Mouse (Mus musculus) kidney, embryonic 15.5 days (tissue): ENCODE results near the gene Tnnc2. TPM values are rescaled to one million over a fixed set of nuclear protein-coding genes. Genes with fewer than 3 reads are reported as not detected.

Experiments
- ATAC-seq: fragments of 200-750 bp; cut with Nextera tagmentation; replicated peaks from 2 replicates; pipeline ENCODE4 v1.8.0; 2017; ENCODE audit warnings: moderate TSS enrichment; ENCODE audit not compliant: low FRiP score
- H3K27ac ChIP-seq: fragments of 300-500 bp; sonication (generic); 2 replicates; pipeline ENCODE4 v1.5.1; 2015; ENCODE audit warnings: mild to moderate bottlenecking, inconsistent platforms
- H3K27me3 ChIP-seq: fragments of 300-500 bp; sonication (generic); 2 replicates; pipeline ENCODE4 v1.6.1; 2015; ENCODE audit warnings: inconsistent platforms
- H3K36me3 ChIP-seq: fragments of 300-500 bp; sonication (generic); 2 replicates; pipeline ENCODE4 v1.6.1; 2015; ENCODE audit warnings: inconsistent platforms
- H3K4me1 ChIP-seq: fragments of 300-500 bp; sonication (generic); 2 replicates; pipeline ENCODE4 v1.6.1; 2015; ENCODE audit warnings: inconsistent platforms
- H3K4me2 ChIP-seq: fragments of 300-500 bp; sonication (generic); 2 replicates; pipeline ENCODE4 v1.6.1; 2015; ENCODE audit warnings: moderate library complexity, mild to moderate bottlenecking, inconsistent platforms
- H3K4me3 ChIP-seq: fragments of 300-500 bp; sonication (generic); replicated peaks from 2 replicates; pipeline ENCODE4 v1.5.1; 2015; ENCODE audit warnings: mild to moderate bottlenecking, inconsistent platforms
- H3K9ac ChIP-seq: fragments of 300-500 bp; sonication (generic); 2 replicates; pipeline ENCODE4 v1.6.1; 2015; ENCODE audit warnings: mild to moderate bottlenecking, inconsistent platforms
- H3K9me3 ChIP-seq: fragments of 300-500 bp; sonication (generic); replicated peaks from 2 replicates; pipeline ENCODE4 v1.6.1; 2016; ENCODE audit warnings: inconsistent platforms
- WGBS: fragments of 180-500 bp; shearing (Covaris S2); methylation state at CpG from one replicate; pipeline ENCODE4 v1.1.7; 2015; ENCODE audit warnings: mixed read lengths; 5-methylcytosine and 5-hydroxymethylcytosine counted together
- polyA plus RNA-seq: library from polyadenylated mRNA; unstranded; fragments of >200 nt; fragmentation: Nextera tagmentation; extraction: Ambion mirVana; gene quantifications from 2 replicates; pipeline ENCODE4 v1.2.1, GENCODE M21; 2015

Gene Tnnc2
- polyA plus RNA-seq, 1 experiment from 2014 or later: 40.1 TPM

- Histone ChIP-seq H3K27ac (no peak overlapping the region), H3K4me2 (no peak overlapping the region), H3K4me1 (0 out of 2 replicates have a peak, but pooled peaks cover 1% of the 10 kb centered on the region), H3K4me3 (no peak overlapping the region), H3K36me3 (peaks cover 89% of the 10 kb centered on the region), H3K9ac (no peak overlapping the region), H3K27me3 (no peaks in the 10 kb centered on the region), H3K9me3 (no peaks in the 10 kb centered on the region)
- ATAC-seq: no peak
- WGBS: 83% methylated on average over 2 of the region's 2 CpGs
These were observed 14.0 kb upstream of the Tnnc2 start for GRCm38 (mm10) chr2:164793772-164794171.

- Histone ChIP-seq H3K27me3 (no peaks in the 10 kb centered on the region), H3K9me3 (no peaks in the 10 kb centered on the region), H3K4me3 (no peak overlapping the region), H3K4me1 (peaks cover 7% of the 10 kb centered on the region; the same call in 1 of the 2 replicates), H3K36me3 (peaks cover 89% of the 10 kb centered on the region), H3K4me2 (no peak overlapping the region), H3K9ac (no peak overlapping the region), H3K27ac (no peak overlapping the region)
- no peak for ATAC-seq
- WGBS: 81% methylated on average over 3 of the region's 3 CpGs
These were observed 13.5 kb upstream of the Tnnc2 start for GRCm38 (mm10) chr2:164793236-164793635.

GRCm38 (mm10) chr2:164792400-164793190, 12.8 kb upstream of the Tnnc2 start:
- Histone ChIP-seq H3K4me3 (no peak overlapping the region), H3K4me1 (peaks cover 11% of the 10 kb centered on the region; the same call in 1 of the 2 replicates), H3K4me2 (no peak overlapping the region), H3K27ac (no peak overlapping the region), H3K9me3 (no peaks in the 10 kb centered on the region), H3K27me3 (no peaks in the 10 kb centered on the region), H3K9ac (no peak overlapping the region), H3K36me3 (peaks cover 84% of the 10 kb centered on the region)
- no peak for ATAC-seq
- 91% methylated on average over 12 of the region's 12 CpGs for WGBS

DNA sequence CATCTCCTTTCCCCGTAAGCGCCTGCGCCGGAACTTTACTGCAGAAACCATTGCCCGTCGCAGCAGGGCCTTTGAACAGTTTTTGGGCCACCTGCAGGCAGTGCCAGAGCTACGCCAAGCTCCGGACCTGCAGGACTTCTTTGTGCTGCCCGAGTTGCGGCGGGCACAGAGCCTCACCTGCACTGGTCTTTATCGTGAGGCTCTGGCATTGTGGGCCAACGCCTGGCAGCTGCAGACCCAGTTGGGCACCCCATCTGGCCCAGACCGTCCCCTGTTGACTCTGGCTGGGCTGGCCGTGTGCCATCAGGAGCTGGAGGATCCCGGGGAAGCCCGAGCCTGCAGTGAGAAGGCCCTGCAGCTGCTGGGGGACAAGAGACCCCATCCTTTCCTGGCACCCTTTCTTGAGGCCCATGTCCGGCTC, 12.1 kb upstream of the Tnnc2 start:
- no peaks in the 10 kb centered on the region for H3K27me3 ChIP-seq
- H3K36me3 ChIP-seq: peaks cover 76% of the 10 kb centered on the region
- no peak for ATAC-seq
- H3K27ac ChIP-seq: no peak overlapping the region
- H3K9ac ChIP-seq: no peak overlapping the region
- peaks cover 18% of the 10 kb centered on the region for H3K4me1 ChIP-seq
- H3K4me2 ChIP-seq: no peak overlapping the region
- no peak overlapping the region for H3K4me3 ChIP-seq
- H3K9me3 ChIP-seq: no peaks in the 10 kb centered on the region
- 96% methylated on average over 18 of the region's 18 CpGs for WGBS

- no peaks in the 10 kb centered on the region for H3K9me3 ChIP-seq
- peaks cover 28% of the 10 kb centered on the region for H3K4me1 ChIP-seq
- ATAC-seq: no peak
- H3K36me3 ChIP-seq: peaks cover 63% of the 10 kb centered on the region
- H3K4me3 ChIP-seq: no peak overlapping the region
- WGBS: 77% methylated on average over 4 of the region's 4 CpGs
- no peaks in the 10 kb centered on the region for H3K27me3 ChIP-seq
- no peak overlapping the region for H3K27ac ChIP-seq
- H3K4me2 ChIP-seq: no peak overlapping the region
- H3K9ac ChIP-seq: no peak overlapping the region
These were observed 10.7 kb upstream of the Tnnc2 start for GRCm38 (mm10) chr2:164790451-164790850.

DNA sequence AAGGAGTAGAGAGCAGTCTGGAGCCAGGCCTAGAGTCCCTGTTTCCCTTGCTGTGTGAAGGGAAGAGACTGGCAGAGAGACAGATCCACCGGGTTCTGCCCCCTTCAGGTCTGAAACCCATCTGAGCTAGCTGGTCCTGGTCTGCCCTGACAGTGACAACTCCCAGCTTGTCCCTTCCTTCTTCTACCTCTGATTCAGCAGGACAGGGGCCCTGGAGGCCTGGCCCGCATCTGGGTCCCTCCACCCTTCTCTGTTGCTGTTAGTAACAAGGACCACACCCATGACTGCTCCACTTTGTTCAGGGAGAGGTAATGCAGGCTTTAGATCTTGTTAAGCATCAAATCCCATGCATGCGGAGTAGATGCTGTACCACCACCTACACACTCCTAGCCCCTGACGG, 8.6 kb upstream of the Tnnc2 start:
- no peaks in the 10 kb centered on the region for H3K9me3 ChIP-seq
- H3K9ac ChIP-seq: no peak overlapping the region
- ATAC-seq: no peak
- peaks cover 49% of the 10 kb centered on the region for H3K36me3 ChIP-seq
- 63% methylated on average over 4 of the region's 4 CpGs for WGBS
- no peak overlapping the region for H3K4me3 ChIP-seq
- peaks cover 34% of the 10 kb centered on the region for H3K4me1 ChIP-seq
- H3K27ac ChIP-seq: no peak overlapping the region
- no peaks in the 10 kb centered on the region for H3K27me3 ChIP-seq
- H3K4me2 ChIP-seq: no peak overlapping the region

DNA sequence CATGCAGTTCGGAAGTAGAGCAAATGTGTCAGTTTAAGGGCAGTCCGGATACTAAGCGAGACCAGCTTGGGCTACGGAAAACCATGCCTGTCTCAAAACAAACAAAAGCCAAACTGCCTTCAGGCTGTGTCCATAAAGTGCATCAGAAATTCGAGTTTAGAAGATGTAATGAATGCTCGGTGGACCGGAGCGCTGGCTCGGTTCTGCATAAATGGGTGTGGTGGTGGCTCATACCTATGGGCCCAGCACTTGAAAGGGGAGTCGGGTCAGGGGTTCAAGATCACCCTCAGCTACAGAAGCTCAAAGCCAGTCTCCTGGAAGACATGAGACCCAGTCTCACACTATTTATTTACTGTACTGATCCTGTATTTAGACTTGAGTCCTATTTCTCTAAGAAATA, 8.0 kb upstream of the Tnnc2 start:
- Histone ChIP-seq H3K9me3 (no peaks in the 10 kb centered on the region), H3K4me2 (no peak overlapping the region; the same call in 1 of the 2 replicates), H3K36me3 (peaks cover 43% of the 10 kb centered on the region), H3K9ac (no peak overlapping the region), H3K4me1 (peaks cover 34% of the 10 kb centered on the region), H3K27ac (no peak overlapping the region), H3K27me3 (no peaks in the 10 kb centered on the region), H3K4me3 (no peak overlapping the region)
- no peak for ATAC-seq
- WGBS: 68% methylated on average over 10 of the region's 10 CpGs

DNA sequence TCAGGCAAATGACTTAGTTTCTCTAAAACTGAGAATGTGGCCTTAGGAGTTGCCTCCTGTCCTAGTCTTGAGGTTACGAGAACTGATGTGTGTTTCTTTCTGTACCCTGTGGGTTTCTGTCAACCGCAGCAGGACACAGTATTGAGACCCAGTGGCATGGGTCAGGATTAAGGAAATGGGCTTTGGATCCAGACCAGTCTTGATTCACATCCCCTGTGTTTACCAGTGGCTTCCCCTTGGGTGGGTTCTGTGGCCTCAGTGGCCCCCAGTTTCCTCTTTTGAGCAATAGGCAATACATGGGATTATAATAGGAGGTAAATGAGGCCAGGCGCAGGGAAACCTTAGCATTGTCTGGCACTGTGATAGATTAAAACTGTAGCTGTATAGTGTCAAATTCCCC, 7.3 kb upstream of the Tnnc2 start:
- Histone ChIP-seq H3K27me3 (no peaks in the 10 kb centered on the region), H3K4me1 (peaks cover 34% of the 10 kb centered on the region), H3K36me3 (peaks cover 36% of the 10 kb centered on the region), H3K4me3 (peak overlapping the region; percentile 77), H3K27ac (0 out of 2 replicates have a peak overlapping the region, but pooled peaks have one; percentile 95), H3K4me2 (peak overlapping the region; percentile 93), H3K9ac (0 out of 2 replicates have a peak overlapping the region, but pooled peaks have one; percentile 79), H3K9me3 (no peaks in the 10 kb centered on the region)
- no peak for ATAC-seq
- 81% methylated on average over 3 of the region's 3 CpGs for WGBS

DNA sequence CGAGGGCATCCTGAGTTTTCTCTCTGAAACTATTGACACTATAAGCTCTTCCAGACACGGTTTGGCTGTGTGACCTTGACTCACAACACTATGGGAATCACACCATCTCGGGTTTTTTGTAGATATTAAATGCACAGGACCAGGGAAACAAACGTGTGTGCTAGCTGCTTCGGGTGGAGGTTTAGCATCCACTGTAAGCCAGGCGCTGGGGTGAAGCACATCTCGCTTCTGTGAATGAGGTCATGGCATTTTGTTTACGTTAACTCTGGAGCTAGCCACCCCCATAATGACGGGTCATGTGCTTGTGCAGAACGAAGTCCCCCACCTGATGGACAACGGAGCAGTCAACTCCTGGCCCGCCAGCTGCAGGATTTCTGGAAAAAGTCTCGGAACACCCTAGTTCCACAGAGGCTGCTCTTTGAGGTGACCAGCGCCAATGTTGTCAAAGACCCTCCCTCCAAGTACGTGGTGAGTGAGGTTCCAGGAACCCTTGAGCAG, 6.7 kb upstream of the Tnnc2 start:
- H3K36me3 ChIP-seq: peaks cover 30% of the 10 kb centered on the region
- ATAC-seq: peak; percentile 16; the same call in 1 of the 2 replicates
- peak overlapping the region; percentile 77 for H3K4me3 ChIP-seq
- peak overlapping the region; percentile 93 for H3K4me2 ChIP-seq
- H3K4me1 ChIP-seq: peaks cover 34% of the 10 kb centered on the region
- H3K9me3 ChIP-seq: no peaks in the 10 kb centered on the region
- peak overlapping the region; percentile 95 for H3K27ac ChIP-seq
- peak overlapping the region; percentile 79 for H3K9ac ChIP-seq
- 6% methylated on average over 15 of the region's 15 CpGs for WGBS
- no peaks in the 10 kb centered on the region for H3K27me3 ChIP-seq

DNA sequence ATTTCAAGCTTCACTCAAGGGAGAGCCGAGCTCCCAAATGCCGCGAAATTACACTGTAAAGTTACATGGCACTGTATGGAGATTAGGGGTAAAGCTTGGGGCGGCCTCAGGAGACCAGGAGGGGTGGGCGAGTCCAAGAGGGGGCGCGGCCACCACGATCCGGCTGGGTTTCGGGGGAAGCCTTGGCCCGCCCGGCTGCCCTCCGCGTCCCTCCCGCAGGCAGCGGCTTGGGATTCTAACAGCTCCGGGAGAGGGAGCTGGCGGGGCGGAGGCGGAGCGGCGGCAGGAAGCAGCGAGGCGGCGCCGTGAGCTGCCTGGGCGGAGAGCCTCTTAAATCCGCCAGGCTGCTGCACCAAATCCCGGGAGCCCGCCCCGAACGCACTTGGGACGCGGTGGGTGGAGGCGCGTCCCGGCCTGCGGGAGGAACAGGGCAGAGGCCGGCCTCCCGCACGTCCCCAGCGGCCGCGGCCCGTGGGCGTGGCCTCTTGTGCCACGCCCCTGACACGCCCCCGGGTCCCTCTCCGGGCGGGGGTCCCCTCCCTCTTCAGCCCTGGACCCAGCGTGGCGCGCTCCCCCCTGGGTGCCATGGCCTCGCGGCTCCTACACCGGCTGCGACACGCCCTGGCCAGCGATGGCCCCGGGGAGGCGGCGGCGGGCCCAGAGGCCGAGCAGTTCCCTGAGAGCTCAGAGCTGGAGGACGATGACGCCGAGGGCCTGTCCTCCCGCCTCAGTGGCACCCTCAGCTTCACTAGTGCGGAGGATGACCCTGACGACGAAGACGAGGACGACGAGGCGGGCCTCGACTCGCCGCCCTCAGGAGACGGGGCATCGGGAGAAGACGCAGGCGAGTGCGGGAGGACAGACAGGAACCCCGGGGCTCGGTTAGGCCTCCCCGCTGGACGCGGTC, 6.0 kb upstream of the Tnnc2 start, which contains the start of gene Snx21:
Gene Snx21 (plus strand): TSS at position 343 of the 907 bp plus-strand sequence.
- H3K27ac ChIP-seq: peak within 1 kb of the TSS; percentile 95
- H3K4me1 ChIP-seq: peaks cover 34% of the 10 kb centered on the region
- peak within 1 kb of the TSS; percentile 77 for H3K4me3 ChIP-seq
- peaks cover 23% of the 10 kb centered on the region for H3K36me3 ChIP-seq
- WGBS: under 1% methylated on average over 81 of the region's 89 CpGs
- no peaks in the 10 kb centered on the region for H3K9me3 ChIP-seq
- H3K27me3 ChIP-seq: no peaks in the 10 kb centered on the region
- H3K9ac ChIP-seq: peak within 1 kb of the TSS; percentile 79
- H3K4me2 ChIP-seq: peak within 1 kb of the TSS; percentile 93
- peak; percentile 92 for ATAC-seq

- H3K27me3 ChIP-seq: no peaks in the 10 kb centered on the region
- H3K27ac ChIP-seq: peak overlapping the region; percentile 95
- H3K4me1 ChIP-seq: peaks cover 34% of the 10 kb centered on the region
- peak overlapping the region; percentile 77 for H3K4me3 ChIP-seq
- H3K4me2 ChIP-seq: peak overlapping the region; percentile 93
- WGBS: 6% methylated on average over 7 of the region's 7 CpGs
- H3K36me3 ChIP-seq: peaks cover 15% of the 10 kb centered on the region
- no peak; the same call in 1 of the 2 replicates for ATAC-seq
- H3K9ac ChIP-seq: peak overlapping the region; percentile 79
- H3K9me3 ChIP-seq: no peaks in the 10 kb centered on the region
These were observed 5.2 kb upstream of the Tnnc2 start for GRCm38 (mm10) chr2:164784869-164785420.
